Mouse (Mus musculus): Measurements from ENCODE around the gene Sec31a.
"Not testable (repeated sequence)": the region's sequence is repeated elsewhere in the genome, so short reads cannot be mapped to it uniquely, and the experiment has no call there.

The Sec31a gene

GRCm38 (mm10) chr5:100415761-100416590 lies at the start of gene Sec31a:
Gene Sec31a, minus strand, starts transcription at chr5:100416234.
- peak; percentile 99 for DNase-seq (ENCODE audit: low spot score)

- no peak for DNase-seq (ENCODE audit: low spot score)
Observed at GRCm38 (mm10) chr5:100462374-100462773, 46.3 kb upstream of the Sec31a start.

GRCm38 (mm10) chr5:100461526-100461925 lies 45.5 kb upstream of the Sec31a start:
- no peak for DNase-seq (ENCODE audit: low spot score)

- DNase-seq (ENCODE audit: low spot score), result no peak
Observed at GRCm38 (mm10) chr5:100459468-100459867, 43.4 kb upstream of the Sec31a start.

- no peak for DNase-seq (ENCODE audit: low spot score)
Observed at GRCm38 (mm10) chr5:100451871-100452270, 35.8 kb upstream of the Sec31a start.

- no peak for DNase-seq (ENCODE audit: low spot score)
Observed at GRCm38 (mm10) chr5:100438796-100439195, 22.8 kb upstream of the Sec31a start.

GRCm38 (mm10) chr5:100437917-100438316 lies 21.9 kb upstream of the Sec31a start:
- no peak for DNase-seq (ENCODE audit: low spot score)

- DNase-seq (ENCODE audit: low spot score), result no peak
Observed at GRCm38 (mm10) chr5:100437086-100437485, 21.1 kb upstream of the Sec31a start.

- no peak for DNase-seq (ENCODE audit: low spot score)
Observed at GRCm38 (mm10) chr5:100430966-100431365, 14.9 kb upstream of the Sec31a start.

- no peak for DNase-seq (ENCODE audit: low spot score)
Observed at GRCm38 (mm10) chr5:100430076-100430390, 14.0 kb upstream of the Sec31a start.

GRCm38 (mm10) chr5:100429344-100430075 lies 13.5 kb upstream of the Sec31a start:
- DNase-seq (ENCODE audit: low spot score), result peak; percentile 94

- DNase-seq (ENCODE audit: low spot score), result no peak
Observed at GRCm38 (mm10) chr5:100428734-100429343, 12.8 kb upstream of the Sec31a start.

GRCm38 (mm10) chr5:100428031-100428733 lies 12.1 kb upstream of the Sec31a start:
- no peak for DNase-seq (ENCODE audit: low spot score)

- no peak for DNase-seq (ENCODE audit: low spot score)
Observed at GRCm38 (mm10) chr5:100427276-100427675, 11.2 kb upstream of the Sec31a start.

- DNase-seq (ENCODE audit: low spot score), result not testable (repeated sequence)
Observed at GRCm38 (mm10) chr5:100425823-100426222, 9.8 kb upstream of the Sec31a start.

- no peak for DNase-seq (ENCODE audit: low spot score)
Observed at GRCm38 (mm10) chr5:100424252-100424651, 8.2 kb upstream of the Sec31a start.

GRCm38 (mm10) chr5:100423626-100424025 lies 7.6 kb upstream of the Sec31a start:
- no peak for DNase-seq (ENCODE audit: low spot score)

GRCm38 (mm10) chr5:100418861-100419260 lies 2.8 kb upstream of the Sec31a start:
- DNase-seq (ENCODE audit: low spot score), result no peak

- DNase-seq (ENCODE audit: low spot score), result no peak
Observed at GRCm38 (mm10) chr5:100418077-100418476, 2.0 kb upstream of the Sec31a start.

- DNase-seq (ENCODE audit: low spot score), result no peak
Observed at GRCm38 (mm10) chr5:100414474-100415196, 1.4 kb downstream of the Sec31a start.

- DNase-seq (ENCODE audit: low spot score), result no peak
Observed at GRCm38 (mm10) chr5:100412886-100413285, 3.1 kb downstream of the Sec31a start.

GRCm38 (mm10) chr5:100410281-100410680 lies 5.8 kb downstream of the Sec31a start:
- DNase-seq (ENCODE audit: low spot score), result no peak

Data from urinary bladder, postnatal 14 days (tissue).